Mouse (Mus musculus): ENCODE data around the gene Gsg1l2. TPM values are rescaled to one million over a fixed set of nuclear protein-coding genes. Genes with fewer than 3 reads are reported as not detected.

The Gsg1l2 gene
- polyA plus RNA-seq, 1 experiment from 2014 or later, result not detected

DNA sequence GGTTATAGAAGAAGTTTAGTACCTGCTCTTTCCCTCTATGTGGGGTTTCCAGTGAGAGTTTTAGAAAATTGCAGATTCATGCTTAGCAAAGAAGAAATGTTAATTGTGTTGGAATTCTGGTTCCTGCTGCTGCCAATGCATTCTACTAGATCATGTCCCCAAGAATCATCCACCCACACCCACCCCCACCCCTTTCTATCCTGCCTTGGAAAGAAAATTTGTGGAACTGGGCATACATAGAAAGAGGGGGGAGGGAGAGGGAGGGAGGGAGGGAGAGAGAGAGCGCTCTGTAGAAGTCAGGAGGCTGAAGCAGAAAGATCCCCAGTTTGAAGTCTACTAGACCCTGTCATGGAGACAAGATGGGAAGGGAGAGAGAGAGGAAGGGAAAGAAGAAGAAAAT is 18.1 kb upstream of the Gsg1l2 start:
- no peaks in the 10 kb centered on the region for H3K9me3 ChIP-seq (replicated peaks; ENCODE audit: control insufficient read depth, low read length, poor library complexity, severe bottlenecking)

DNA sequence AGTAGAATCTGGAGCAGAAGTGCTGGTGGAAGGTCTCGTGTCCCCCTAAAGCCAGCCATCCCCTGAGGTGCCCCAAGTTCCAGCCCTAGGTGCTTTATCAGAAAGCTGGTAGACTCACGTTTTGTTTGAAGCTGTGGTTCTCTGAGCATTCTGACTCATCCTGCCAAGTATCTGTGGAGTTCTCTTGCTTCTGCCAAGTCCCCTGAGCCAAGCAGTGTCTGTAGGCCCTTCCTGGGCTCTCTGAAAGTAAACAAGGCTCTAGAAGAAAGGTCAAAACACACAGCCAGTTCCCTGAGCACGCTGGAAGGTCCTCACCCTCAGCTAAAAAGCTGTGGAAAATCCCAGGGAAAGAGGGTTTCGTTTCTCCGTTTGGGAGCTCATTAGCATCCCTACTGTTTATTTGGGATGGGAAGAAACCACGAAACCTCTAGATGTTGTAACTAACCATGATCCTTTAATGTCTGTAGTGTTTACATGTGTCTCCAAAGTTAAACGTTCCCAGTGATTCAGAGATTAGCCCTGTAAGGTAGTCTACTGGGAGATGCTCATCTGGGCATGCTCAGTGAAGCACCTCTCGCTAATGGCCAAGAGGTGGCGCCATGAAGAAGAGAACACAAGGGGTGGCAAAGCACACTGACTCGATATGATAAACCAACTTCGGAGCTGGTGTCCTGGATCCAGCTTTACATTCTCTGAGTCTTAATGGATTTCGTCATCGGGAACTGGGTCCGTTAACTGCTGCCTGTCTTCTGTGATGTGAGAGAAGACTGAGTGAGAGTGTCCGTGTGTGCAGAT is 16.8 kb upstream of the Gsg1l2 start:
- Histone ChIP-seq H3K9me3 (replicated peaks; ENCODE audit: control insufficient read depth, low read length, poor library complexity, severe bottlenecking) (no peaks in the 10 kb centered on the region), H3K4me3 (ENCODE audit: low read depth, low read length) (no peak overlapping the region), H3K9ac (ENCODE audit: low read depth, low read length) (no peak overlapping the region), H3K27me3 (ENCODE audit: control insufficient read depth, insufficient read depth, low read depth, low read length) (no peaks in the 10 kb centered on the region), H3K4me2 (ENCODE audit: low read length) (no peak overlapping the region), H3K27ac (ENCODE audit: low read length) (no peak overlapping the region), H3K36me3 (ENCODE audit: control insufficient read depth, insufficient read depth, low read length) (no peaks in the 10 kb centered on the region), H3K4me1 (ENCODE audit: control insufficient read depth, insufficient read depth, low read length) (no peaks in the 10 kb centered on the region)
- WGBS, result 74% methylated on average over 15 of the region's 15 CpGs
- ATAC-seq, result no peak

More for the DNA sequence above, 18.1 kb upstream of the Gsg1l2 start:
- Histone ChIP-seq H3K4me1 (ENCODE audit: control insufficient read depth, insufficient read depth, low read length) (no peaks in the 10 kb centered on the region), H3K4me3 (ENCODE audit: low read depth, low read length) (no peak overlapping the region), H3K9ac (ENCODE audit: low read depth, low read length) (no peak overlapping the region), H3K27ac (ENCODE audit: low read length) (no peak overlapping the region), H3K27me3 (ENCODE audit: control insufficient read depth, insufficient read depth, low read depth, low read length) (no peaks in the 10 kb centered on the region), H3K36me3 (ENCODE audit: control insufficient read depth, insufficient read depth, low read length) (no peaks in the 10 kb centered on the region), H3K4me2 (ENCODE audit: low read length) (no peak overlapping the region)
- no peak for ATAC-seq
- WGBS, result 100% methylated on average over 1 of the region's 1 CpGs

DNA sequence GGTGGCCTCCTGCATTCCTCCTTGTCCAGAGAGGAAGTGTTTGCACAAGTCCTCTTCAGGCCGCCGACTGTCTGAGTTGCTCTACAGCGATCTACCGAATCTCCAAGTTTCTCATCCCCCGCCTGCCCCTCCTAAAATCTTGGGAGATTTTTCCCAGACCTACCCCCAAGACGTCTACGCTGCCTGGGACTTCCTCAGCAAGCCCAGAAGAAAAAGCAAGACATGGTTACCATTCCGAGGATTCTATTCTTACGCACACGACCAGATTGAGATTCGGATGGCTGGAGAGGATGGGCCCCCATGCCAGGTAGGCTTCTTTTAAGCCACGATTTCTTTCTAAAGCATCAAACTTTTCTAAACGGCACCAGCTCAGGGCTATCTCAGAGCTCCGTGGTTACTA is 3.4 kb upstream of the Gsg1l2 start, which contains the start of gene Glp2r:
Gene Glp2r (minus strand): TSS at position 101 of the 400 bp plus-strand sequence.
- Histone ChIP-seq H3K36me3 (ENCODE audit: control insufficient read depth, insufficient read depth, low read length) (no peaks in the 10 kb centered on the region), H3K4me1 (ENCODE audit: control insufficient read depth, insufficient read depth, low read length) (no peaks in the 10 kb centered on the region), H3K27me3 (ENCODE audit: control insufficient read depth, insufficient read depth, low read depth, low read length) (no peaks in the 10 kb centered on the region), H3K9me3 (replicated peaks; ENCODE audit: control insufficient read depth, low read length, poor library complexity, severe bottlenecking) (no peaks in the 10 kb centered on the region), H3K4me3 (ENCODE audit: low read depth, low read length) (no peak within 1 kb of the TSS), H3K9ac (ENCODE audit: low read depth, low read length) (no peak within 1 kb of the TSS), H3K27ac (ENCODE audit: low read length) (no peak within 1 kb of the TSS), H3K4me2 (ENCODE audit: low read length) (no peak within 1 kb of the TSS)
- ATAC-seq, result no peak
- 83% methylated on average over 14 of the region's 14 CpGs for WGBS

DNA sequence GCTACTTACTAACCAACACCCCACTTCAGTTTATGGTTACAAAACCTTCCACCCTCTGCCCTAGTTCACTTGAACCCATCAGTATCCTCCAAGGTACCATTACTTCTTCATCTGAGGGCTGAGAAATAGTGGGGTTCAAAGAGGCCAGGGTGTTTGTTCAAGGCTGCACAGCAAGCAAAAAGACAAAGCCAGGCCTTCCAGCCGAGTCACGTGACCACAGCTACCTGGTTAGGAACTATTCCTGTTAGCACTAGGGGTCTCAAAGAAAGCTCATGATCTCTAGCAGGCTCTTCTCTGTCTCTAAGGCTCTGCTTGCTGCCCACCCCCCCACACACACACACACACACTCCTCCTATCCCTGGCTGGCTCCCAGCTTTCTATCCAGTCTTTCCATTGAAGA is 2.7 kb upstream of the Gsg1l2 start:
- Histone ChIP-seq H3K9me3 (replicated peaks; ENCODE audit: control insufficient read depth, low read length, poor library complexity, severe bottlenecking) (no peaks in the 10 kb centered on the region), H3K27me3 (ENCODE audit: control insufficient read depth, insufficient read depth, low read depth, low read length) (no peaks in the 10 kb centered on the region), H3K36me3 (ENCODE audit: control insufficient read depth, insufficient read depth, low read length) (no peaks in the 10 kb centered on the region), H3K27ac (ENCODE audit: low read length) (no peak overlapping the region), H3K4me3 (ENCODE audit: low read depth, low read length) (no peak overlapping the region), H3K9ac (ENCODE audit: low read depth, low read length) (no peak overlapping the region), H3K4me2 (ENCODE audit: low read length) (no peak overlapping the region), H3K4me1 (ENCODE audit: control insufficient read depth, insufficient read depth, low read length) (no peaks in the 10 kb centered on the region)
- WGBS, result 76% methylated on average over 2 of the region's 2 CpGs
- no peak for ATAC-seq

DNA sequence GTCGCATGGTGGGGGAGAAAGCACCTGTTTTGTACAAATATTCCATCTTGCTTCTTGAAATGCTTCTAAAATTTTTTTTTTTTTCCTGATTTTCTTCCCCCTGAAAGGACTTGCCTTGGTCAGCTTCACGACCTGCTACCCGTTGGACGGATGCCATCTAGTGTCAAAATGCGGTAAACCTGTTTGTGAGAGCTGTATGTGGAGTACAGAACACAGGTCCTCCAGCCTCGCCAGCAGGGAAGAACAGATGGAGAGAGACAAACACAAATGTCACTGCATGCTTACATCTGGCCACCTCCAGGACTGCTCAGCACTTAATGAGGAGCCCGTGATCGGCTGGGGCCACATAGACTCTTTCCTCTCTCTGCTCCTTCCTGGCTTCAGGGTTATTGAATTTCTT is 1.8 kb upstream of the Gsg1l2 start:
- Histone ChIP-seq H3K36me3 (ENCODE audit: control insufficient read depth, insufficient read depth, low read length) (no peaks in the 10 kb centered on the region), H3K4me3 (ENCODE audit: low read depth, low read length) (no peak overlapping the region), H3K27ac (ENCODE audit: low read length) (no peak overlapping the region), H3K27me3 (ENCODE audit: control insufficient read depth, insufficient read depth, low read depth, low read length) (no peaks in the 10 kb centered on the region), H3K4me1 (ENCODE audit: control insufficient read depth, insufficient read depth, low read length) (no peaks in the 10 kb centered on the region), H3K4me2 (ENCODE audit: low read length) (no peak overlapping the region), H3K9me3 (replicated peaks; ENCODE audit: control insufficient read depth, low read length, poor library complexity, severe bottlenecking) (no peaks in the 10 kb centered on the region), H3K9ac (ENCODE audit: low read depth, low read length) (no peak overlapping the region)
- ATAC-seq, result no peak
- 29% methylated on average over 8 of the region's 8 CpGs for WGBS

DNA sequence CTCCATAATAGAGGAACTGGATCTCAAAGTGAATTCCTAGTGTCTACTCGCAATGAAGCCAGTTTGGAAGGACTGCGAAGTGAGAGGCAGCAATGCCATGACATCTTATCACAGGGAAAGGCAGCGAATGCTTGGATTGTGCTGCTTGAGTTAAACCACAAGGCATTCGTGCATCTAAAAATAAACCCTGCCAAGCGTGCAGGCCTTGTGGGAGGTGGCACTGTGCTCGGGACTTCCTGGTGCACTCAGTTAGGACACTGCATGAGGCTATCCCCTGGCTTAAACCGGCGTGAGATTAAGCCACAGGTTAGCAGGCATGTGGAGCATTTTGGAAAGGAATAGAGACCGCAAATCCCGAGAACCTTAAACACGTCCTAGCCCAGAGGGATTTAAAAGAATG is 15.8 kb downstream of the Gsg1l2 start:
- Histone ChIP-seq H3K9me3 (replicated peaks; ENCODE audit: control insufficient read depth, low read length, poor library complexity, severe bottlenecking) (no peaks in the 10 kb centered on the region), H3K27me3 (ENCODE audit: control insufficient read depth, insufficient read depth, low read depth, low read length) (no peaks in the 10 kb centered on the region), H3K27ac (ENCODE audit: low read length) (no peak overlapping the region), H3K4me2 (ENCODE audit: low read length) (no peak overlapping the region), H3K36me3 (ENCODE audit: control insufficient read depth, insufficient read depth, low read length) (no peaks in the 10 kb centered on the region), H3K9ac (ENCODE audit: low read depth, low read length) (no peak overlapping the region), H3K4me3 (ENCODE audit: low read depth, low read length) (no peak overlapping the region), H3K4me1 (ENCODE audit: control insufficient read depth, insufficient read depth, low read length) (no peaks in the 10 kb centered on the region)
- WGBS, result 78% methylated on average over 11 of the region's 11 CpGs
- no peak for ATAC-seq

DNA sequence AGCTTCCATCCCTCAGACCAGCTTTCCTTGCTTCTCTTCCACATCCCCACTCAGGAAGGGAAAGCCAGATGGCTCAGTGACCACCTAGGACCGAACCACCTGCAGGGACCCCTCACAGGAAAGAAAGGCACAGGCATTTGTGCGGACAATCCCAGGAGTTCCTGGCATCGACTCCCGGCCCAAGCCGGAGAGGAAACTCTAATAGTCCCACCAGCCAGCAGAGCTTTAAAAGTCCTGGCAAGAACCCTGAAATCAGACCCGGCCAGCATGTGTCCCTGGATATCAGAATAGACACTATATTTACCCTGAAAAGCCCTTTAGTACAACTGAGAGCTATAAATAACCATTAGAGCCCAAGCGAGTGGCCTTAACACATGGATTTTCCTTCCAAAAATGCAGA is 23.5 kb downstream of the Gsg1l2 start, which contains the start of gene Dhrs7c:
Gene Dhrs7c (plus strand): TSS at position 257 of the 400 bp plus-strand sequence.
- no peak for ATAC-seq
- WGBS, result 81% methylated on average over 7 of the region's 7 CpGs
- no peaks in the 10 kb centered on the region for H3K36me3 ChIP-seq (ENCODE audit: control insufficient read depth, insufficient read depth, low read length)

DNA sequence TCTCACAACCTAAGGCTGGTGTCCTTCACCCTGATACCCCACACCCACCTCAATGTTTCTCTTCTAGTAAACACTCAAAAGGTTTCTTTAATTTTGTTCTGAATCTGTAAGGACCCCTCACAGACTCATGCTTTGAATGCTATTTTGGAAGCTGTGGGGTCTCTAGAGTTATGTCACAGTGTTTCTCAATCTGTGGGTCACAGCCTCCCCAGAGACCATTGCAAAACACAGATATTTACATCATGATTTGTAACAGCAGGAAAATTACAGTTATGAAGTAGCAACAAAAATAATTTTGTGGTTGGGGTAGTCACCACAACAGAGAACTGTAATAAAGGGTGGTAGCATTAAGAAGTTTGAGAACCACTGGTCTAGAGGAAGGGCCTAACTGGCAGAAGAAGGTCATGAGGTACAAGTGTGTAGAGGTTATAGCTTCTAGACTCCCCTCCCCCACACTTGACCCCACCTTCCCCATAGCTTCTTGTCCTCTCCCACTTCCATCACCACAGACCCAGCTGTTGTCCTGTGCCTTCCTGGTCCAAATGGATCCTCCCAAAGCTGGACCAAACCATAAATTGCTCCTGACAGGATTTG is 25.8 kb downstream of the Gsg1l2 start:
- Histone ChIP-seq H3K4me1 (ENCODE audit: control insufficient read depth, insufficient read depth, low read length) (no peaks in the 10 kb centered on the region), H3K36me3 (ENCODE audit: control insufficient read depth, insufficient read depth, low read length) (no peaks in the 10 kb centered on the region)
- no peak for ATAC-seq

More for the DNA sequence above, 23.5 kb downstream of the Gsg1l2 start, which contains the start of gene Dhrs7c:
- no peaks in the 10 kb centered on the region for H3K4me1 ChIP-seq (ENCODE audit: control insufficient read depth, insufficient read depth, low read length)
- H3K27ac ChIP-seq (ENCODE audit: low read length), result no peak within 1 kb of the TSS
- H3K4me3 ChIP-seq (ENCODE audit: low read depth, low read length), result no peak within 1 kb of the TSS
- H3K4me2 ChIP-seq (ENCODE audit: low read length), result no peak within 1 kb of the TSS
- H3K9ac ChIP-seq (ENCODE audit: low read depth, low read length), result no peak within 1 kb of the TSS
- no peaks in the 10 kb centered on the region for H3K9me3 ChIP-seq (replicated peaks; ENCODE audit: control insufficient read depth, low read length, poor library complexity, severe bottlenecking)
- H3K27me3 ChIP-seq (ENCODE audit: control insufficient read depth, insufficient read depth, low read depth, low read length), result no peaks in the 10 kb centered on the region

DNA sequence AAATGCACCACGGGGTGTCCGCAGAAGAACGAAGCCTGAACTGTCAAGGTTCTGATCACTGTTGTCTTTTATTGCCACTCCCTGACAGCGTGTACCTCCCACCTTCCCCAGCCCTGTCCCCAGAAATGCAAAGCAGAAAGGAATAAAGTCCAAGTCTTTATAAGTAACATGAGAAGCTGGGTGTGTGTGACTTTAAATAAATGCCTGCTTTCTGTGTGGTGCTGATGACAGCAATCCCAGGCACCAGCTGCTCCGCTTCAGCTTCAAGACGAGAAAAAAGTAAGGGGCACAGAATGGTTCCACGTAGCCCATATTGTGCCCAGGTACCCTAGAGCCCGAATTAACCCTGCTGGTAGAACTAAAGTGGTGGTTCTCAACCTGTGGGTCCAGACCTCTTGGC is 26.8 kb downstream of the Gsg1l2 start:
- Histone ChIP-seq H3K9ac (ENCODE audit: low read depth, low read length) (no peak overlapping the region), H3K4me3 (ENCODE audit: low read depth, low read length) (no peak overlapping the region), H3K27ac (ENCODE audit: low read length) (no peak overlapping the region), H3K4me2 (ENCODE audit: low read length) (no peak overlapping the region), H3K9me3 (replicated peaks; ENCODE audit: control insufficient read depth, low read length, poor library complexity, severe bottlenecking) (no peaks in the 10 kb centered on the region), H3K27me3 (ENCODE audit: control insufficient read depth, insufficient read depth, low read depth, low read length) (no peaks in the 10 kb centered on the region), H3K4me1 (ENCODE audit: control insufficient read depth, insufficient read depth, low read length) (no peaks in the 10 kb centered on the region), H3K36me3 (ENCODE audit: control insufficient read depth, insufficient read depth, low read length) (no peaks in the 10 kb centered on the region)
- ATAC-seq, result no peak
- 86% methylated on average over 8 of the region's 8 CpGs for WGBS

More for the DNA sequence above, 25.8 kb downstream of the Gsg1l2 start:
- H3K27me3 ChIP-seq (ENCODE audit: control insufficient read depth, insufficient read depth, low read depth, low read length), result no peaks in the 10 kb centered on the region
- no peak overlapping the region for H3K27ac ChIP-seq (ENCODE audit: low read length)
- H3K4me3 ChIP-seq (ENCODE audit: low read depth, low read length), result no peak overlapping the region
- H3K9me3 ChIP-seq (replicated peaks; ENCODE audit: control insufficient read depth, low read length, poor library complexity, severe bottlenecking), result no peaks in the 10 kb centered on the region
- no peak overlapping the region for H3K9ac ChIP-seq (ENCODE audit: low read depth, low read length)
- no peak overlapping the region for H3K4me2 ChIP-seq (ENCODE audit: low read length)

Measured in midbrain, embryonic 16.5 days (tissue).